Mouse (Mus musculus) lung, postnatal 0 days (tissue): ENCODE results near the gene Bend5.

Experiments used
- CTCF ChIP-seq: IDR thresholded peaks from 2 replicates; pipeline ENCODE4 v1.5.1; 2016; ENCODE audit warnings: antibody characterized with exemption, mild to moderate bottlenecking
- EP300 ChIP-seq: IDR thresholded peaks from 2 replicates; pipeline ENCODE4 v1.6.1; 2016; ENCODE audit warnings: antibody characterized with exemption, mild to moderate bottlenecking, control low read depth

- no peak for TF ChIP-seq CTCF
- TF ChIP-seq EP300: no peak
Observed at GRCm38 (mm10) chr4:111483499-111483898, 68.7 kb downstream of the Bend5 start.
